Mouse (Mus musculus): Measurements from ENCODE around the gene Tnrc18. TPM values are rescaled to one million over a fixed set of nuclear protein-coding genes. Genes with fewer than 3 reads are reported as not detected.
A peak's percentile ranks its signal among the peaks of the same experiment; 100 is the strongest.

Tnrc18 gene
- polyA plus RNA-seq, 1 experiment = 35.9 TPM

DNA sequence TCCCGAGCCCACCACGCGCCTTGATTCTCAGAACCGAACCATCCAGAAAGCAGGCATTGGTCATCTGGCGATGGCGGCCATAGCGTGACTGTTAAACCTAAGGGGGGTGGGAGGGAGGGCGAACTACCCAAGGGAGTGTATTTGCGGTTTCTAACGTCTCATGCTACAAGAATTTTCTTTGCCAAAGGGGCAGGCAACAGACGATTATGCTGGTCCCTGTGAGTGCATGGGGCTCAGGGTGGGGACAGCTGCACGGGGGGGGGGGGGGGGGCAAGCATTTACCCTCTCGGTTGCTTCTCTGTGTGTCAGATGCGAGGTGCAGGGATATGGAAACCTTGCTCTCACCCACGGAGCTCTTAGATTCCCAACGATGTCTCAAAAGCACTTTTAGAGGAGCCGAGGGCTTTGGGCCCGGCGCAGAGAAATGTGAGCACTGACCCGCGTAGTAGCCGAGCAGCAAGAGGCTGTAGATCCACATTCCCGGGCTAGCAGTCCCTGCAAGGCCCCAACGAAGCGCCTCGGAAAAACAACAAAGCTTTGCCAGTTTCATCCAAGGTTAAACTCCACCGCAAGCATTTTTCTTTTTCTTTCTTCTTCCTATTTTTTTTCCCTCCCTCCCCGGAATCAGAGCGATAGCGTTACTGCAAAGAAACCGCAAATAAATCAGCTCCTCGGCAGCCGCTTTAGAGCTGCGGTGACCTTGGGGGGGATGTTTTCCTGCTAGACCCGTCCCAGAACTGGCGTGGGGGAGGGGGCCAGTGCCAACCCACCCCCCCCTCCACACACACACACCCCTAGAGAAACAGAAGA is 5.0 kb upstream of the Tnrc18 start:
- TF ChIP-seq POLR2A (IDR thresholded peaks at IDR 0.05; ENCODE audit: control insufficient read depth, low read depth, low read length) (no peak), CTCF (IDR thresholded peaks at IDR 0.05; ENCODE audit: control insufficient read depth, insufficient read depth, insufficient replicate concordance, low read depth, low read length) (no peak)
- peak overlapping the region; percentile 69 for H3K4me3 ChIP-seq (ENCODE audit: control insufficient read depth, low read depth, low read length)
- peaks cover 17% of the 10 kb centered on the region for H3K4me1 ChIP-seq (ENCODE audit: control insufficient read depth, insufficient read depth, low read length)
- no peaks in the 10 kb centered on the region for H3K27me3 ChIP-seq (ENCODE audit: control insufficient read depth, insufficient read depth, low read length)
- H3K27ac ChIP-seq (ENCODE audit: control insufficient read depth, insufficient read depth, low read depth, low read length) = peak overlapping the region; percentile 82
- no peaks in the 10 kb centered on the region for H3K36me3 ChIP-seq (ENCODE audit: control insufficient read depth, insufficient read depth, low read length)

DNA sequence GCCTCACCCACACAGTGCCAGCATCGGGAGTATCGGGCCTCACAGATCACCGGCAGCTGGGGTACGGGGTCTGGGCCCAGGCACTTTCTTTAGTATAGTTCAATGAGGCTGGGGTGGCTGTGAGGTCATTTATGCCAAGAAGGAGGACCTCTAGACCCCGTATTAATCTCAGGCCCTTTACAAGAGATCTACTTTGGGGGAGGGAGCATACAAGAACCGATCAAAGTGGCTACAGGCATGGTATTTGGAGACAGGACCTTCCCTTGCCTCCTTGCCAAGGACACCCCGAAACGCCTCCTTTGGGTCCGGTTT is 4.5 kb upstream of the Tnrc18 start:
- Histone ChIP-seq H3K27me3 (ENCODE audit: control insufficient read depth, insufficient read depth, low read length) (no peaks in the 10 kb centered on the region), H3K4me3 (ENCODE audit: control insufficient read depth, low read depth, low read length) (peak overlapping the region; percentile 69), H3K4me1 (ENCODE audit: control insufficient read depth, insufficient read depth, low read length) (peaks cover 17% of the 10 kb centered on the region), H3K27ac (ENCODE audit: control insufficient read depth, insufficient read depth, low read depth, low read length) (peak overlapping the region; percentile 82), H3K36me3 (ENCODE audit: control insufficient read depth, insufficient read depth, low read length) (no peaks in the 10 kb centered on the region)
- TF ChIP-seq CTCF (IDR thresholded peaks at IDR 0.05; ENCODE audit: control insufficient read depth, insufficient read depth, insufficient replicate concordance, low read depth, low read length) (no peak), POLR2A (IDR thresholded peaks at IDR 0.05; ENCODE audit: control insufficient read depth, low read depth, low read length) (no peak)

DNA sequence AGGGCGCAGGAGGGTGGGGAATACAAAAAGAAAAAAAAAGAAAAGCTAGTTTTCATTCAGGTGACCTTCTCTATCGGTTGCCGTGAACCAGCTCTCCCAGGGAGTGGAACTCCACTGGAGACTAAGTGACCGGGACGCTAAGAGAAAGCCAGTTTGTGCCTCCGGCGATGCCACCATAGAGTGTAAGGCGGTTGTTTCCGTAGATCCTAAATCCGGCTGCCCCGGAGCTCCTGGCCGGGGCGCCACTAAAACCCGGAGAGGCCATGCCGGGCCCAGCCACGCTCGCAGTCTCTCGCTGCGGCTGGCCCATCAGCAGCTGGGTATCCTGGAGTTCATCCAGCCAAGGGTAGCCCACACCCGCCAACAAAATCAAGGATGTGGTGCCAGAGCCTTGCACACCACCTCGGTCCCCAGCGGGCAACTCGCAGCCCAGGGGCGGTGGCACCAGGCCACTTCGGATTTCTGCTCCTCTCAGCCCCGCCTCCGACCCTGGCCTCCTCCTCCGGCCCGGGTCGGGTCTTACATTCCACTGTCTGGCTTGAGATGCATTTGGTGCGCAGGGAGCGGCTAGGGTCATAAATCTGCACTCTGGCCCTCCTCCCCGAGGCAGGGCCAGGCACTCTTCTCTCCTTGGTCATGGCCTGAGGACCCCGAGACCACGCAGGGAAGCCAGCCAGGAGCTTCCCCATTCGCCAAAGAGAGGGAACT is 4.0 kb upstream of the Tnrc18 start:
- Histone ChIP-seq H3K27me3 (ENCODE audit: control insufficient read depth, insufficient read depth, low read length) (no peaks in the 10 kb centered on the region), H3K36me3 (ENCODE audit: control insufficient read depth, insufficient read depth, low read length) (no peaks in the 10 kb centered on the region), H3K4me1 (ENCODE audit: control insufficient read depth, insufficient read depth, low read length) (peaks cover 17% of the 10 kb centered on the region), H3K27ac (ENCODE audit: control insufficient read depth, insufficient read depth, low read depth, low read length) (peak overlapping the region; percentile 82), H3K4me3 (ENCODE audit: control insufficient read depth, low read depth, low read length) (peak overlapping the region; percentile 69)
- TF ChIP-seq POLR2A (IDR thresholded peaks at IDR 0.05; ENCODE audit: control insufficient read depth, low read depth, low read length) (peak; percentile 59; the same call in 1 of the 2 replicates), CTCF (IDR thresholded peaks at IDR 0.05; ENCODE audit: control insufficient read depth, insufficient read depth, insufficient replicate concordance, low read depth, low read length) (no peak)

DNA sequence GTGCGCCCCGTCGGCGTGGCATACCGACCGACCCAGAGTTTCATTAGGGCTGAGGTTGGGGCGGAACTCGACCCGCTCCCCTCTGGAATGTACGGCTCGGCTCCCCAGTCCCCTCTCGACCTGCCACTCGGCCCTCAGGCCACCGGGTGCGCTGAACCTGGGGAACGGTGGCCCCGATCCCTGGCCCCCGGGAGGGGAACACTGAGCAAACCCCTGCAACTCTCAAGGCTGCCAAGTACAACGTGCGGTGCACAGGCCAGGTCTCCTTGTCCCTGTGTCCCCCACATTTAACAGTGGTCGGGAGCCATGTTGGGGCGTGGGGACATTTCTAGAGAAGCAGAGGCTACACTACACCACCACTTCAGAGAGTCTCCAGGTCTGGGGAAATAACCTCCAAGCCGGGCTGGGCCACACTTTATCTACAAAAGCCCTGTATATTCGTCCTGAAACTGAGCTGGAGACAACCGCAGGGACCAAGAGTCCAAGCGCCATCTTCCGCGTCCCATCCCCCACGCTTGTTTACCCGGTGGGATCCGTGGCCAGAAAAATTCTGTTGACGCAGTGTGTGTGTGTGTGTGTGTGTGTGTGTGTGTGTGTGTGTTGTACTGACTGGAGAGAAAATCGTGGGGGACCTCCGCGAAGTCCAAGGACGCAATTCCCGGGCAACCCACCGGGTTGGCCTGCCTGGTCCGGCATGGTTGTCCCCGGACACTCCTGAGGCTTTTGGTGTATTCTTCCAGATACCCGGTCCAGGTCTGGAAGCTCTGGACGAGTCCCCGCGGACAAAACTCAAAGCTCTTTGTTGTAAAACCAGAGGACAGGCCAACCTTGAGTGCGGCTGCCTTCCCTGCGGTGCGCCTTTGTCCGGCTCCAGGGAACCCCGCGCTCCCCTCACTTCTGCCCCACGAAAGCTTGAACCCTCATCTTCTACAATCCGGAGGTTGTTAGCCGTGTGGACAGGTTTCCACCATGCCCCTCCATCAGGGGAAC is 3.1 kb upstream of the Tnrc18 start:
- no peaks in the 10 kb centered on the region for H3K36me3 ChIP-seq (ENCODE audit: control insufficient read depth, insufficient read depth, low read length)
- no peaks in the 10 kb centered on the region; the same call in 1 of the 2 replicates for H3K27me3 ChIP-seq (ENCODE audit: control insufficient read depth, insufficient read depth, low read length)
- TF ChIP-seq CTCF (IDR thresholded peaks at IDR 0.05; ENCODE audit: control insufficient read depth, insufficient read depth, insufficient replicate concordance, low read depth, low read length) (no peak), POLR2A (IDR thresholded peaks at IDR 0.05; ENCODE audit: control insufficient read depth, low read depth, low read length) (no peak)
- H3K27ac ChIP-seq (ENCODE audit: control insufficient read depth, insufficient read depth, low read depth, low read length) = peak overlapping the region; percentile 82
- peak overlapping the region; percentile 69 for H3K4me3 ChIP-seq (ENCODE audit: control insufficient read depth, low read depth, low read length)
- H3K4me1 ChIP-seq (ENCODE audit: control insufficient read depth, insufficient read depth, low read length) = peaks cover 17% of the 10 kb centered on the region

DNA sequence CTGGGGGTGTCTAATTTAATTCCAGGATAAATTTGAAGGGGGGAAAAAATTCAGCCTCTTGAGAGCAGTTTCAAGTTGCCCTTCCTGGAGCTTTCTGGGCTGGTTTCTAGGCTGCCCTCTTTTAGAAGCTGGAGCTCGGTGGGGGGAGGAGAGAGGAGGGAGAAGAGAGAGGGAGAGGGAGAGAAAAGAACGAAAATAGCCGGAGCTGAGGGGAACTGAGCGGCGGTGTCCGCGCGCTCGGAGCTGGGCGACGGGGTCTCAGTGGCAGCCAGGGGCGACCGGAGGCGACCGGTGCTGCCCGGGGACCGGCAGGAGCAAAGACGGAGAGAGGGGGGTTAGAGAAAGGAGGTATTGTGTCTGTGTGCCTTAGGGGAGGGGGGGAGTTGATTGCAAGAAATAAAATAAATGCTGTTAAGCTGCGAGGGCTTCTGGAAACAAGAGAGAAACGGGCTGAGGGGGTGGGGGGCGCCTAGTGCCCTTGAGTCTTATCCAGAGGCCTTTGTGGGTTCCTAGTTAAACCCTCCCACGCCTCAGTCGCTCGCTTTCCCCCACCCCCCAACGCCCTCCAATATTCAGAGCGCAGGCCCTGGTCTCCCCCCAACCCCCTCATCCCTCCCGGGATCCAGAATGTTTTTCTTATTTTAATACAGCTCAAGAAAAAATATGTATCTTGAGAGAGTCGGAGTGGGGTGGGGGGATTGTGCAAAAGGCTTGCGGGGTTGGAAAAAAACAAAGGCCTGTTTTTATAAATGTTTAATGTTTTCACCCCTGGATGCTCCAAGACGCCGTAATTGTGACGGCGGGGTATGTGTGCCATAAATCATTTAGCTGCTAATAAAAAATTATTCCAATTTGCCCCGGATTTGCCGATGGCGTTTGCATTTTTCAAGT is 2.2 kb upstream of the Tnrc18 start:
- peak overlapping the region; percentile 69 for H3K4me3 ChIP-seq (ENCODE audit: control insufficient read depth, low read depth, low read length)
- TF ChIP-seq CTCF (IDR thresholded peaks at IDR 0.05; ENCODE audit: control insufficient read depth, insufficient read depth, insufficient replicate concordance, low read depth, low read length) (no peak), POLR2A (IDR thresholded peaks at IDR 0.05; ENCODE audit: control insufficient read depth, low read depth, low read length) (0 out of 2 replicates have a peak, but pooled peaks have one; percentile 34)
- peaks cover 17% of the 10 kb centered on the region for H3K4me1 ChIP-seq (ENCODE audit: control insufficient read depth, insufficient read depth, low read length)
- peak overlapping the region; percentile 82 for H3K27ac ChIP-seq (ENCODE audit: control insufficient read depth, insufficient read depth, low read depth, low read length)
- H3K36me3 ChIP-seq (ENCODE audit: control insufficient read depth, insufficient read depth, low read length) = no peaks in the 10 kb centered on the region
- H3K27me3 ChIP-seq (ENCODE audit: control insufficient read depth, insufficient read depth, low read length) = no peaks in the 10 kb centered on the region; the same call in 1 of the 2 replicates

Measured in testis, adult 2 months (tissue).